Mouse (Mus musculus): ENCODE data around the gene Nol4l.

DNA sequence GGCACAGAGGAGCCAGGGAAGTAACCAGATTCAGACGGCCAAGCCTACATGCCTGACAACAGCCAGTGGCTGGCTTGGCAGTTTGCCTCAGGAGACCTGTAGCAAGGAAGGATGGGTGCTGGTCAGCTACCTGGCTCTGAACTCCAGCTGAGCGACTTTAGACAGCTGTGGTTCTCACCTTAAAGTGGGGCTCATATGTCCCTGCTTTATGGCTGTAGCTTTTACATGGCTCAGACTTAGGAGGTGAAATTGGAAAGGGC, 48.0 kb downstream of the Nol4l start:
- TF ChIP-seq TAL1 (IDR thresholded peaks at IDR 0.05; ENCODE audit: low read length): no peak
- no peak for TF ChIP-seq GATA1 (IDR thresholded peaks at IDR 0.05; ENCODE audit: low read length)
